Mouse (Mus musculus) forebrain, embryonic 14.5 days (tissue): ENCODE measurements around the gene Tmem274. TPM values are rescaled to one million over a fixed set of nuclear protein-coding genes. Genes with fewer than 3 reads are reported as not detected.

ENCODE experiments used
- ATAC-seq: fragments of 200-750 bp; cut with Nextera tagmentation; 2 replicates; pipeline ENCODE4 v1.8.0; 2017; ENCODE audit warnings: mild to moderate bottlenecking, moderate library complexity
- DNase-seq: peaks from one replicate; pipeline ENCODE4 v3.0.0-alpha.2; 2015; ENCODE audit warnings: low spot score
- H3K27ac ChIP-seq: fragments of 300-500 bp; sonication (generic); 2 replicates; pipeline ENCODE4 v1.5.1; 2014; ENCODE audit warnings: low read depth, mild to moderate bottlenecking, control low read depth, low read length, moderate library complexity
- H3K27me3 ChIP-seq: fragments of 300-500 bp; sonication (generic); replicated peaks from 2 replicates; pipeline ENCODE4 v1.6.1; 2014; ENCODE audit warnings: low read length, control low read depth, mixed read lengths; ENCODE audit not compliant: control insufficient read depth, insufficient read depth
- H3K36me3 ChIP-seq: fragments of 300-500 bp; sonication (generic); 2 replicates; pipeline ENCODE4 v1.6.1; 2014; ENCODE audit warnings: low read length, control low read depth; ENCODE audit not compliant: control insufficient read depth, insufficient read depth
- H3K4me1 ChIP-seq: fragments of 300-500 bp; sonication (generic); 2 replicates; pipeline ENCODE4 v1.6.1; 2014; ENCODE audit warnings: antibody characterized with exemption, low read length, control low read depth; ENCODE audit not compliant: control insufficient read depth, insufficient read depth
- H3K4me2 ChIP-seq: fragments of 300-500 bp; sonication (generic); 2 replicates; pipeline ENCODE4 v1.6.1; 2014; ENCODE audit warnings: mild to moderate bottlenecking, control low read depth, low read length
- H3K4me3 ChIP-seq: fragments of 300-500 bp; sonication (generic); 2 replicates; pipeline ENCODE4 v1.5.1; 2014; ENCODE audit warnings: low read depth, low read length, control low read depth
- H3K9ac ChIP-seq: fragments of 300-500 bp; sonication (generic); 2 replicates; pipeline ENCODE4 v1.6.1; 2014; ENCODE audit warnings: mild to moderate bottlenecking, low read length, control low read depth, moderate library complexity
- H3K9me3 ChIP-seq: fragments of 300-500 bp; sonication (generic); replicated peaks from 2 replicates; pipeline ENCODE4 v1.6.1; 2016; ENCODE audit warnings: low read length, control low read depth, mixed read lengths; ENCODE audit not compliant: control insufficient read depth
- WGBS: fragments of 180-500 bp; shearing (Covaris S2); extraction: QIAGEN DNeasy Blood & Tissue Kit; methylation state at CpG from one replicate; pipeline ENCODE4 v1.1.7; 2014; 5-methylcytosine and 5-hydroxymethylcytosine counted together
- polyA plus RNA-seq: library from polyadenylated mRNA; unstranded; fragments of >200 nt; fragmentation: Nextera tagmentation; extraction: Ambion mirVana; gene quantifications from 2 replicates; pipeline ENCODE4 v1.2.1, GENCODE M21; 2014

The Tmem274 gene
- polyA plus RNA-seq, 1 experiment from 2014 or later: not detected

- Histone ChIP-seq H3K4me3 (no peak overlapping the region), H3K9me3 (no peaks in the 10 kb centered on the region), H3K4me2 (no peak overlapping the region), H3K27me3 (no peaks in the 10 kb centered on the region), H3K4me1 (no peaks in the 10 kb centered on the region), H3K36me3 (no peaks in the 10 kb centered on the region), H3K9ac (no peak overlapping the region), H3K27ac (no peak overlapping the region)
- ATAC-seq: no peak
- DNase-seq: no peak
- WGBS: 74% methylated on average over 6 of the region's 7 CpGs
Observed at GRCm38 (mm10) chr4:149461579-149462304, 15.4 kb upstream of the Tmem274 start.

DNA sequence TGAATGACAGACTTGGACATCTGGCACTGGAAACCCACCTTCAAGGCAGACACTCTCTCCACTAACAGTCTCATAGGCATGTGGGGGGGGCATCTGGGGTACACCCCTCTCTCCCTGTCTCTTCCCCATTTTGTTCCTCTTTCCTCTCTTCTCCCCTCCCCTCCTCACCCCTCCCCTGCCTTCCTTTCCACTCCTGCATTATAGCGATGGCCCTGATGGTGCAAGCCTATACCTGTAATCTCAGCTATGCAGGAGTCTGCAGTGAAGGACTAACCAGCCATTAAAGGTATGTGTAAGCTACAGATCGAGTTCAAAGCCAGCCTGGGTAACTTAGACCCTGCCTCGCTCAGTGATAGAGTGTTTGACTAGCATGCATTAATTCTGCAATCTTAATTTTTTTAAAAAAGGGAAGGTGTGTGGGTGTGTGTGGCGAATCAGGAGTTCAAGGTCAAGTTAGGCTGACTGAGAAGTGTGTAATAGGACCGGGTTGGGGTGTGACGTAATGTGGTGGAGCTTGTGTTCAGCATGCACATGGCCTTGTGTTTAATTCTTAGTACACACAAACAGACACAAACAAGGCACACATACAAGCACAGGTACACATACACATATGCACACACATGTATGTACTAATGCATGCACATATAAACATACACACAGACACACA lies 14.7 kb upstream of the Tmem274 start:
- Histone ChIP-seq H3K36me3 (peaks cover under 1% of the 10 kb centered on the region; the same call in 1 of the 2 replicates), H3K4me2 (no peak overlapping the region), H3K27me3 (no peaks in the 10 kb centered on the region), H3K9me3 (no peaks in the 10 kb centered on the region), H3K4me3 (no peak overlapping the region), H3K27ac (no peak overlapping the region), H3K9ac (no peak overlapping the region), H3K4me1 (no peaks in the 10 kb centered on the region)
- DNase-seq: no peak
- 83% methylated on average over 6 of the region's 6 CpGs for WGBS
- no peak for ATAC-seq

DNA sequence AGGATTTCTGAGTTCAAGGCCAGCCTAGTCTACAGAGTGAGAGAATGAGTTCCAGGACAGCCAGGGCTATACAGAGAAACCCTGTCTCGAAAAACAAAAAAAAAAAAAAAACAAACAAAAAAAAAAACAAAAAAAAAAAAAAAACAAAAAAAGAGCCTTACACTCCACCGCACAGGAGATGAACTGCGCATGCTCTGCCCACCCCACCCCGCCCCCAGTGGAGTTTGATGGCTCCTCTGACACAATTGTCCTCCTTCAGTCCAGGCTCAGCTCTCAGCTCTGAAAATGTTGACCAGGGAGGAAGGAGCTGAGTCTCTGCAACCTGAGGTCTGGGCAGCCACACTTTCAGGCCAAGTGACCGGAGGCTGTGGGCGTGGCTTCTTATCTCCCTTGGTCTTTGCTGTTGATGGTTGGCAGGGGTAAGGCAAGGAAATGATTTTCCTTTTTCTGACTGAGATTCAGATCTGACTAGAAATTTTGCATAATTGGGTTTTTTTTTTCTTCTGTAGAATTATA lies 13.7 kb upstream of the Tmem274 start:
- no peak for ATAC-seq
- no peak overlapping the region for H3K27ac ChIP-seq

DNA sequence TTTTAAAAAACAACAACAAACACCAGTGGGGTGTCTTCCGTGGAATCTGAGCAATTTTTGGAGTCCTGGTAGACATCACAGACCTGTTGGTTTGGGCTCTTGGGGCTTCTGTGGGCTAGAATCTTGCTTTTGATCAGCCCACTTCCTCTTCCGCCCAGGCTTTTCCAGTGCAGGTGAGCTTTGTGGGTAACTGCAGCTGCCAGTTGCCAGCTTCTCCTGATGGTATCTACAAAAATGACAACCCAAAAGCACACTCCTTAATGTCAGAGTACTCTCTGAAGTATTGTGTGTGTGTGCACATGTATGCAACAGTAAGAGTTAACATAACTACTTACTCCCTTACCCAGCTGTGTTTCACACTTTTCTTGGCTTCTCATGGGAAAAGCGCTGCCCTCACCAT lies 7.6 kb upstream of the Tmem274 start:
- Histone ChIP-seq H3K27me3 (no peaks in the 10 kb centered on the region), H3K9ac (no peak overlapping the region), H3K9me3 (no peaks in the 10 kb centered on the region), H3K4me1 (no peaks in the 10 kb centered on the region), H3K27ac (no peak overlapping the region), H3K36me3 (peaks cover 31% of the 10 kb centered on the region), H3K4me3 (no peak overlapping the region), H3K4me2 (no peak overlapping the region)
- no peak for ATAC-seq
- 94% methylated on average over 3 of the region's 3 CpGs for WGBS
- DNase-seq: no peak

More for the DNA sequence above, 13.7 kb upstream of the Tmem274 start:
- Histone ChIP-seq H3K9ac (no peak overlapping the region), H3K4me1 (no peaks in the 10 kb centered on the region), H3K27me3 (no peaks in the 10 kb centered on the region), H3K4me3 (no peak overlapping the region), H3K36me3 (peaks cover 7% of the 10 kb centered on the region; the same call in 1 of the 2 replicates), H3K4me2 (no peak overlapping the region), H3K9me3 (no peaks in the 10 kb centered on the region)
- 83% methylated on average over 6 of the region's 6 CpGs for WGBS
- DNase-seq: no peak

DNA sequence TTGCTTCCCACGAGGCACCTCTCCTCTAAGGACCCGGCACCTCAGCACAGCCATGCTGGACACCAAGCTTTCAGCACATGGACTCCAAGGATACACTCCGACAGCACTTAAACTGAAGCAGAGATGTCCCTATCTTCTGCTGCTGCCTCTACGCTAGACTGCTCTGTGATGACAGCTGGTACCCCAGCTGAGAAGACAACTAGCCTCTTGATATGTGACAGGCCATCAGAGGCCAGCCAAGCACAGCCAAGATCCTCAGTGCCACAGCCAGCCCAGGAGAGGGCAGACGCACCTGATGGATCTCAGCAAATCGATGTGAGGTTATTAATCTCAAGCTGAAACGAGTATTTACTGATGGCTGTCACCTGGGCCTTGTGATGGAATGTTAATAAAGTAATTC lies 2.1 kb upstream of the Tmem274 start:
- DNase-seq (no peak), ATAC-seq (no peak)
- Histone ChIP-seq H3K27me3 (no peaks in the 10 kb centered on the region), H3K4me3 (no peak overlapping the region), H3K27ac (no peak overlapping the region), H3K9ac (no peak overlapping the region), H3K4me2 (no peak overlapping the region), H3K36me3 (peaks cover 11% of the 10 kb centered on the region), H3K9me3 (no peaks in the 10 kb centered on the region), H3K4me1 (no peaks in the 10 kb centered on the region)
- 85% methylated on average over 7 of the region's 7 CpGs for WGBS

DNA sequence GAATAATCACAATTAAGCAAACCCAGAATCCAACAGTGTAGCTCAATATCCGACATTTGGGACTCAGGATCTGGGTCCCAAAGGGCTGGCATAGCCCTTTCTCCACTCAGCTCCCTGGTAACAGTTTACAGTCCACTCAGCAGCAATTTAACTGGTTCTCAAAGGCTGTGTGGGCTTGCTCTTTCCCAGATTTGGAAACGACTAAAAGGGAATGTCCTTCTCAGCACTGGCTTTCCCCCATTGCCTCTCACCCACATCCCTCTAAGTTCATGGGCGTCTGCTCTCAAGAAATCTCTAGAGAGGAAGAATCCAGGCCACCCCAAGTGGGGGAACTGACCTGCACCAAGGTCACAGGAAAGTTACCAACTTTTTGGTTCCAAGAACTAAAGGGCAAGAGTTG lies 7.4 kb downstream of the Tmem274 start:
- no peak for DNase-seq
- H3K27me3 ChIP-seq: no peaks in the 10 kb centered on the region
- H3K4me1 ChIP-seq: peaks cover 9% of the 10 kb centered on the region; the same call in 1 of the 2 replicates
- no peak overlapping the region for H3K27ac ChIP-seq
- peaks cover 25% of the 10 kb centered on the region for H3K36me3 ChIP-seq
- 58% methylated on average over 3 of the region's 3 CpGs for WGBS
- H3K9me3 ChIP-seq: no peaks in the 10 kb centered on the region
- H3K9ac ChIP-seq: peak overlapping the region; percentile 77
- H3K4me3 ChIP-seq: peak overlapping the region; percentile 72
- peak overlapping the region; percentile 58 for H3K4me2 ChIP-seq
- ATAC-seq: no peak

GRCm38 (mm10) chr4:149485053-149485824 lies 8.1 kb downstream of the Tmem274 start, which contains the start of the genes Nmnat1 and Lzic:
Gene Nmnat1 (minus strand): TSS chr4:149485202.
Gene Lzic (plus strand): TSS chr4:149485229.
- DNase-seq (peak; percentile 95), ATAC-seq (peak; percentile 99)
- Histone ChIP-seq H3K27ac (peak within 1 kb of the TSS; percentile 75), H3K4me2 (peak within 1 kb of the TSS; percentile 58), H3K9me3 (no peaks in the 10 kb centered on the region), H3K9ac (peak within 1 kb of the TSS; percentile 77), H3K4me1 (peaks cover 9% of the 10 kb centered on the region; the same call in 1 of the 2 replicates), H3K27me3 (no peaks in the 10 kb centered on the region), H3K36me3 (peaks cover 31% of the 10 kb centered on the region), H3K4me3 (peak within 1 kb of the TSS; percentile 72)
- WGBS: under 1% methylated on average over 60 of the region's 60 CpGs

DNA sequence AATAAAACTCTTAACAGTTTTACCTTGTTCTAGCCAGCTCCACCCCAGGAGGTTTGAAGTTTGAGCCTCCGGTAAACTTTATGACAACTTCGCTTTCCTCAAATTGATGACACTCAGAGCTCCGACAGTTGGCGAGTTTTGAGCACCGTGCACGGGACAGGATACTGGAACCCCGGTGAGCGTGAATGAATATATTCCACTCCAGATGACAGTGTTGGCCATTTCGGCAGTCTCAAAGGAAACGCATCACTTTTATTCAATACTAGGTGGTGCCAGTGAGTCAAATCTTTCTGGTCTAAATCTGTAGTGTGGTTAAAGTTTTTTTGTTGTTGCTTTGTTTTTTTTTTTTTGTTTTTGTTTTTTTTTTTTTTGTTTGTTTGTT lies 8.6 kb downstream of the Tmem274 start:
- DNase-seq: peak; percentile 70
- ATAC-seq: no peak
- WGBS: under 1% methylated on average over 10 of the region's 10 CpGs

More for the DNA sequence above, 8.6 kb downstream of the Tmem274 start:
- Histone ChIP-seq H3K9me3 (no peaks in the 10 kb centered on the region), H3K27ac (no peak overlapping the region), H3K4me2 (peak overlapping the region; percentile 58), H3K4me1 (peaks cover 9% of the 10 kb centered on the region; the same call in 1 of the 2 replicates), H3K27me3 (no peaks in the 10 kb centered on the region), H3K9ac (peak overlapping the region; percentile 77), H3K4me3 (peak overlapping the region; percentile 72), H3K36me3 (peaks cover 34% of the 10 kb centered on the region)
